Mouse (Mus musculus): ENCODE data around the gene Sepsecs. TPM values are rescaled to one million over a fixed set of nuclear protein-coding genes. Genes with fewer than 3 reads are reported as not detected.

Sepsecs gene
- total and polyA plus RNA-seq, 2 experiments from 2014 or later: 4.7 to 7.7 TPM

DNA sequence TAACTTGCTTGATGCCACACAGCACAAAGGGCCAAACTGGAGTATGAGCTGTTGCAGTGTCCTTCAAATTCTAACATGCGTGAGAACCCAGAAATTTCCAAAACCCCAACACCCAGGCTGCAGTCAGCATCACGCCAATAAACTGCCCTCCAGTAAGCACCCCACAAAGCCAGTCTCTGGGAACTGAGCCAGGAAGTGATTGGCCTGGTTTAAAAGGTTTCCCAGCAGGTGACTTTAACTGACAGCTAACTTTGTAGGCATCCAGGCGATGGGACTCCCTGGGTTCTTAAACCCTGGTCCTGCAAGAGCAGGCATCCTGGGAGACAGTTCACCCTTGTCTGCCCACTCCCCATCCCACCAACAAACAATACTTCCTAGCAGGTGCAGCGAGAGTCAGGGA lies 59.2 kb downstream of the Sepsecs start:
- no peak for TF ChIP-seq CTCF (IDR thresholded peaks at IDR 0.05)
- Histone ChIP-seq H3K27ac (ENCODE audit: low read depth, low read length) (no peak overlapping the region), H3K4me2 (ENCODE audit: low read depth, low read length, poor library complexity, severe bottlenecking) (no peak overlapping the region), H3K9me3 (ENCODE audit: low read length) (no peaks in the 10 kb centered on the region), H3K36me3 (ENCODE audit: insufficient read depth, low read length) (no peaks in the 10 kb centered on the region), H3K4me1 (ENCODE audit: insufficient read depth, low read length) (no peaks in the 10 kb centered on the region), H3K4me3 (ENCODE audit: low read depth, low read length) (no peak overlapping the region), H3K9ac (replicated peaks; ENCODE audit: low read length, poor library complexity, severe bottlenecking) (no peak overlapping the region), H3K27me3 (ENCODE audit: insufficient read depth, low read length) (no peaks in the 10 kb centered on the region)
- no peak for DNase-seq (ENCODE audit: low spot score)
- 45% methylated on average over 4 of the region's 4 CpGs for WGBS
- no peak for ATAC-seq (ENCODE audit: low FRiP score)

DNA sequence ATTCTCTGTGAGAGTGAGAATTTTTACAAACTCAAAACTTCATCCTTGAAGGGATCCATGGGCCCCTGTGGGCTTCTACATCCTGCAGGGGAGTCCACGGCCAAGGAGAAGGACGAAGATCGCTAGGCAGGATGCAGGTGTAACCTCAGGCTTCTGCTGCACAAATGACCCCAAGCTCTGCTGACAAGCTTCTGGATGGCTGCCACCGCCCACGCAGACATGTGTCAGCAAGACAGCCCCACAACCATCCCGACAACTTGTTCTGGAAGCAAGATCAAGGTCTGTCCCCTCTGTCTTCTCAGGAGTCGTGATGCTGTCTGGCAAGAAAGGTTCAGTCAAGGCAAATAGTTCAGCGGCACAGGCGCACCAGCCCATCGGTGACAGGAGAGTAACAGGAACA lies 59.8 kb downstream of the Sepsecs start:
- ATAC-seq (ENCODE audit: low FRiP score): no peak
- no peaks in the 10 kb centered on the region for H3K4me1 ChIP-seq (ENCODE audit: insufficient read depth, low read length)
- TF ChIP-seq CTCF (IDR thresholded peaks at IDR 0.05): no peak
- no peak overlapping the region for H3K4me3 ChIP-seq (ENCODE audit: low read depth, low read length)
- H3K4me2 ChIP-seq (ENCODE audit: low read depth, low read length, poor library complexity, severe bottlenecking): no peak overlapping the region
- no peaks in the 10 kb centered on the region for H3K9me3 ChIP-seq (ENCODE audit: low read length)
- 80% methylated on average over 10 of the region's 10 CpGs for WGBS
- H3K27me3 ChIP-seq (ENCODE audit: insufficient read depth, low read length): no peaks in the 10 kb centered on the region
- H3K9ac ChIP-seq (replicated peaks; ENCODE audit: low read length, poor library complexity, severe bottlenecking): no peak overlapping the region
- H3K36me3 ChIP-seq (ENCODE audit: insufficient read depth, low read length): no peaks in the 10 kb centered on the region
- DNase-seq (ENCODE audit: low spot score): no peak
- H3K27ac ChIP-seq (ENCODE audit: low read depth, low read length): no peak overlapping the region

DNA sequence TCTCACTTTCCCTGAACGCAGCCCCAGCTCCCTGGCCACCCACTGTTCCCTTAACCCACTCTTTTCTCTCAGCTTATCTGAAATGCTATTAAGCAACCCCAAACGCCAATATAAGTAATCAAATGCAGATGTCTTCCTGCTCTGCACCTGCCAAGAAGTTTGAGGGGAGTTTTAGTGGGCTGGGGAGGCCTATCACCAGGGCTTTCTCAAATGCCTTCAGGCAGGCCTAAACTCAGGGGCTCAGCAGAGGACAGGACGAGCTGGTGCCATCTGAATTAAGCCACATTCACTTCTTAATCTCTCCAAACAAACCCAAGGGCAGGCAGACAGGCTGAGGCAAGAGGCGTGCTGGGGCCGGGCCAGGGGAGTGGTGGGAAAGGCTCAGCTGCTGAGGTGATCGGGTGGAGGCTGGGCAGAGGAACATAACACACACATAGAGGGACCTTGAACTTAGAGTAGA lies 64.9 kb downstream of the Sepsecs start:
- 41% methylated on average over 6 of the region's 6 CpGs for WGBS
- no peak for ATAC-seq (ENCODE audit: low FRiP score)
- H3K27me3 ChIP-seq (ENCODE audit: insufficient read depth, low read length): no peaks in the 10 kb centered on the region

DNA sequence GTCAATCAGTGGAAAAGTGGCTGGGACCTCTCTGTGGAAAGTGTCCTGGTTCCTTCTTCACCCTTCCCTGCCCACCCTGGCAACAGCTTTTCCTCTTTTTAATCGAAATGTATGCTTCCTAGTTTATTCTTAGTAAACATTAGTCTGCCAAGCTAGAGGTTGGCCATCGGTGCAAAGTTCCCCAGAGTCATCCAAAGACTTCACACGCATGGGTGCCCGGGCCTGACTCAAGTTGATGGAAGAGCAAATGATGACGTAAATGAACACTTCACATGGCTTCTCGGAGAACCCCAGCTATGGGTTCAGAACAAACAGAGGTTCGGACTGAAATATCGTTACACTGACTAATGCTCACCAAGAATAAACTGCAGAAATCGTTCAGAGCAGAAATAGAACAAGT lies 78.9 kb downstream of the Sepsecs start:
- H3K27ac ChIP-seq (ENCODE audit: low read depth, low read length): no peak overlapping the region
- no peak for ATAC-seq (ENCODE audit: low FRiP score)
- no peak overlapping the region for H3K4me3 ChIP-seq (ENCODE audit: low read depth, low read length)
- H3K9me3 ChIP-seq (ENCODE audit: low read length): no peaks in the 10 kb centered on the region
- no peaks in the 10 kb centered on the region for H3K36me3 ChIP-seq (ENCODE audit: insufficient read depth, low read length)
- no peaks in the 10 kb centered on the region for H3K27me3 ChIP-seq (ENCODE audit: insufficient read depth, low read length)
- no peak for DNase-seq (ENCODE audit: low spot score)
- no peak overlapping the region for H3K9ac ChIP-seq (replicated peaks; ENCODE audit: low read length, poor library complexity, severe bottlenecking)
- H3K4me2 ChIP-seq (ENCODE audit: low read depth, low read length, poor library complexity, severe bottlenecking): no peak overlapping the region
- no peak for TF ChIP-seq CTCF (IDR thresholded peaks at IDR 0.05)
- WGBS: 88% methylated on average over 9 of the region's 9 CpGs
- no peaks in the 10 kb centered on the region for H3K4me1 ChIP-seq (ENCODE audit: insufficient read depth, low read length)

More for the DNA sequence above, 64.9 kb downstream of the Sepsecs start:
- Histone ChIP-seq H3K9ac (replicated peaks; ENCODE audit: low read length, poor library complexity, severe bottlenecking) (no peak overlapping the region), H3K27ac (ENCODE audit: low read depth, low read length) (no peak overlapping the region), H3K36me3 (ENCODE audit: insufficient read depth, low read length) (no peaks in the 10 kb centered on the region), H3K9me3 (ENCODE audit: low read length) (no peaks in the 10 kb centered on the region), H3K4me1 (ENCODE audit: insufficient read depth, low read length) (no peaks in the 10 kb centered on the region), H3K4me3 (ENCODE audit: low read depth, low read length) (no peak overlapping the region), H3K4me2 (ENCODE audit: low read depth, low read length, poor library complexity, severe bottlenecking) (no peak overlapping the region)
- no peak for DNase-seq (ENCODE audit: low spot score)
- TF ChIP-seq CTCF (IDR thresholded peaks at IDR 0.05): no peak

Other genes with a start within 250 kb of the Sepsecs start
- 19.9 and 21.2 TPM in 2 replicates for gene Ccdc149, start 198.2 kb downstream of the Sepsecs start, total RNA-seq (2014; rRNA removed)
- 13.8 and 14.1 TPM in 2 replicates for gene Ccdc149, start 198.2 kb downstream of the Sepsecs start, polyA plus RNA-seq (2015; fragmentation: Nextera tagmentation; extraction: Ambion mirVana)
- gene Lgi2, start 103.2 kb downstream of the Sepsecs start, total RNA-seq (2014; rRNA removed): 24.0 and 25.2 TPM in 2 replicates
- 8.5 and 9.8 TPM in 2 replicates for gene Lgi2, start 103.2 kb downstream of the Sepsecs start, polyA plus RNA-seq (2015; fragmentation: Nextera tagmentation; extraction: Ambion mirVana)
- 2.7 and 3.7 TPM in 2 replicates for gene Pi4k2b, start 71.9 kb upstream of the Sepsecs start, total RNA-seq (2014; rRNA removed)
- 1.3 and 1.6 TPM in 2 replicates for gene Pi4k2b, start 71.9 kb upstream of the Sepsecs start, polyA plus RNA-seq (2015; fragmentation: Nextera tagmentation; extraction: Ambion mirVana)
- gene Zcchc4, start 105.7 kb upstream of the Sepsecs start, total RNA-seq (2014; rRNA removed): 10.7 and 12.7 TPM in 2 replicates
- gene Zcchc4, start 105.7 kb upstream of the Sepsecs start, polyA plus RNA-seq (2015; fragmentation: Nextera tagmentation; extraction: Ambion mirVana): 6.8 and 7.3 TPM in 2 replicates
- 66.4 and 71.1 TPM in 2 replicates for gene Anapc4, start 164.3 kb upstream of the Sepsecs start, total RNA-seq (2014; rRNA removed)
- gene Anapc4, start 164.3 kb upstream of the Sepsecs start, polyA plus RNA-seq (2015; fragmentation: Nextera tagmentation; extraction: Ambion mirVana): 72.3 and 74.4 TPM in 2 replicates

All from midbrain, postnatal 0 days (tissue).